Mouse (Mus musculus) liver, adult (tissue): ENCODE results near the gene Taf6l.
A peak's percentile ranks its signal among the peaks of the same experiment; 100 is the strongest.

ENCODE experiments used
- GATA4 ChIP-seq: IDR thresholded peaks from 2 replicates; pipeline ENCODE4 v1.6.1; 2014; ENCODE audit warnings: mild to moderate bottlenecking, low read length; ENCODE audit not compliant: insufficient replicate concordance

Gene Taf6l

GRCm38 (mm10) chr19:8763276-8763675 is 22.9 kb downstream of the Taf6l start:
- TF ChIP-seq GATA4 = no peak

GRCm38 (mm10) chr19:8760757-8761156 is 25.5 kb downstream of the Taf6l start:
- no peak for TF ChIP-seq GATA4

GRCm38 (mm10) chr19:8758899-8759298 is 27.3 kb downstream of the Taf6l start:
- TF ChIP-seq GATA4 = no peak

- no peak for TF ChIP-seq GATA4
Measured at GRCm38 (mm10) chr19:8757471-8757998, 28.7 kb downstream of the Taf6l start.

- peak; percentile 61; the same call in 1 of the 2 replicates for TF ChIP-seq GATA4
Measured at GRCm38 (mm10) chr19:8756635-8757387, 29.4 kb downstream of the Taf6l start, which contains the start of gene Nxf1. TSS of gene Nxf1 (plus strand) at chr19:8757073.

- no peak for TF ChIP-seq GATA4
Measured at GRCm38 (mm10) chr19:8755652-8756051, 30.6 kb downstream of the Taf6l start.

GRCm38 (mm10) chr19:8747368-8747767 is 38.8 kb downstream of the Taf6l start:
- no peak for TF ChIP-seq GATA4

- no peak for TF ChIP-seq GATA4
Measured at GRCm38 (mm10) chr19:8745382-8745781, 40.8 kb downstream of the Taf6l start.

- no peak for TF ChIP-seq GATA4
Measured at GRCm38 (mm10) chr19:8742176-8742575, 44.0 kb downstream of the Taf6l start.

- no peak for TF ChIP-seq GATA4
Measured at GRCm38 (mm10) chr19:8741243-8741869, 44.9 kb downstream of the Taf6l start, which contains the start of gene Stx5a. TSS of gene Stx5a (plus strand) at chr19:8741413.

GRCm38 (mm10) chr19:8740603-8741002 is 45.6 kb downstream of the Taf6l start, which contains the start of gene 1700092M07Rik:
TSS of gene 1700092M07Rik (plus strand) at chr19:8740718.
- TF ChIP-seq GATA4 = no peak

GRCm38 (mm10) chr19:8739646-8740045 is 46.6 kb downstream of the Taf6l start:
- no peak for TF ChIP-seq GATA4

- TF ChIP-seq GATA4 = no peak
Measured at GRCm38 (mm10) chr19:8738911-8739310, 47.3 kb downstream of the Taf6l start.

- no peak for TF ChIP-seq GATA4
Measured at GRCm38 (mm10) chr19:8736160-8736467, 50.1 kb downstream of the Taf6l start.

GRCm38 (mm10) chr19:8735389-8736159 is 50.6 kb downstream of the Taf6l start, which contains the start of gene Wdr74:
TSS of gene Wdr74 (plus strand) at chr19:8735827.
- TF ChIP-seq GATA4 = no peak; the same call in 1 of the 2 replicates

- TF ChIP-seq GATA4 = no peak
Measured at GRCm38 (mm10) chr19:8734334-8734733, 51.9 kb downstream of the Taf6l start.

- no peak for TF ChIP-seq GATA4
Measured at GRCm38 (mm10) chr19:8727495-8728114, 58.6 kb downstream of the Taf6l start.
